Mouse (Mus musculus): ENCODE results near the gene Sppl2b.
A peak's percentile ranks its signal among the peaks of the same experiment; 100 is the strongest.

DNA sequence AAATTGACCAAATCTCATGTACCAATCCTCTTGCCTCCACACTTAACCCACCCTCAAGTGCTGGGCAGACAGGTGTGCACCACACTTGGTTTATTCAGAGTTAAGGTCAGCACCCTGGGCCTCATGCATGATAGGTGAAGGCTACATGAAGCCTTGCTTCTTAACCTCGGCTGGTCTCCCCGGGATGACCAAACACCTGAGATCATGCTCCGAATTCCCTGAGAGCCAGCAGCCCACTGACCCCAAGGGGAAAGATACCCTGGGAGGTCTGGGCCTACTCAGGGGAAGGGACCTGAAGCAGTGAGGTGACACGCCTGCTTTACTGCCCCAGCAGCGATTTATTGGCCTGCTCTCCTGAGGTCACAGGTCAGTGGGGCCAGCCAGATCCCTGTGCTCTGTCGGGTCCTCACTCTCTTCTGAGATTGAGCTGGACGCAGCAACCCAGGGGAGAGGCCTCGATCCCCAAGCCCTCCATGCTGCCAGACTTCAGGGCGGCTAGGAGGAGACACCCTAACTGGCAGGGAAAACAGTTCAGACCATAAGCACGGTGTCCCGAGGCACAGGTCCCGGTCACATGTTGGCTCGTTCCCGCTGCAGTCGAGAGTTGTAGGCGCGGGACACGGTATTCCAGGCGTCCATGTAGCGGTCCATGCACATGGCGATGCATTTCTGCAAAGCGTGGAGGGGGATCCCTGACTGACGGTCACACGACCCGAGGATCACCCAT, 44.7 kb downstream of the Sppl2b start:
- TF ChIP-seq CTCF (IDR thresholded peaks at IDR 0.05; ENCODE audit: control insufficient read depth, insufficient read depth, insufficient replicate concordance, low read depth, low read length), result no peak
- peak; percentile 35 for TF ChIP-seq POLR2A (IDR thresholded peaks at IDR 0.05; ENCODE audit: control insufficient read depth, low read depth, low read length)
